Mouse (Mus musculus): ENCODE results near the gene Cryaa.

DNA sequence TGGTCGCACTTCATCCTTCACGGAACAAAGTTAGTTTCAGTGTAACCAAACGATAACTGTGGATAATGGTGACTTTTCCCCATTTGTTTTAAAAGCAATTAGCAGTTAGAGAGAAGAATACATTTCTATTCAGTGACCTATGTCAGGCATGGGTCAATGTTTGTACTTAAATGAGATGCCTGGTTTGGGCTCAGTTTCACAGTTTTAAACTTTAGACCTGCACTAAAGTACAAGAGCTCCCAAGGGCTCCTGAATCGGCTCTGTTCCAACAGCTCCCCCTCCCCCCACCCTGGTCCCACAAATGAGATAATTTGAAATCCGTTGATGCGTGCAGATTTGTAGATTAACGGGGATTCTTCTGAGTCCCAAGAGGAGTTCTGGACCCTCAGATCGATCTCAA lies 5.9 kb upstream of the Cryaa start:
- no peak for TF ChIP-seq CTCF (IDR thresholded peaks at IDR 0.05; ENCODE audit: low read depth, low read length)
- TF ChIP-seq POLR2A (IDR thresholded peaks at IDR 0.05; ENCODE audit: extremely low read depth, insufficient read depth, low read length) = no peak
